ENCODE assay signal across 22 mouse cellular contexts in genomic region chrX:117885691-117886090, GRCm38 (mm10).
"Had no signal": no experiment of that assay in that cellular context is flagged by ENCODE, and none has a peak within 500 bp of the region (broad histone marks: within the 10 kb centered on the region; RNA-seq: fewer than 3 reads in every experiment).

No protein-coding gene starts in this region.

- DNase-seq: heart, postnatal 10 days; heart, postnatal 14 days; heart, postnatal 36 days; heart, postnatal 4 days; kidney, adult 11 months; kidney, adult 18-20 months; kidney, adult 2 months; kidney, adult 8-10 months; kidney, adult 9 months; kidney, postnatal 10 days; kidney, postnatal 14 days; kidney, postnatal 25 days; kidney, postnatal 36 days; kidney, postnatal 4 days; layer of hippocampus, adult 9-11 months; layer of hippocampus, postnatal 36 days had no signal

- ATAC-seq: hindbrain, embryonic 16.5 days; hindbrain, postnatal 0 days; inflammation-experienced regulatory T-cells, adult 6 months; intestine, embryonic 15.5 days; intestine, embryonic 16.5 days; intestine, postnatal 0 days had no signal
